Mouse (Mus musculus) ES-E14 (cell line): Measurements from ENCODE around the gene Med23. TPM values are rescaled to one million over a fixed set of nuclear protein-coding genes. Genes with fewer than 3 reads are reported as not detected.

Source experiments
- DNase-seq: peaks from one replicate; pipeline ENCODE4 v3.0.0-alpha.2; 2013; ENCODE audit warnings: low read depth, low spot score
- H3K27ac ChIP-seq: 2 replicates; pipeline ENCODE4 v1.5.1; 2012; ENCODE audit warnings: low read depth, mild to moderate bottlenecking, low read length, moderate library complexity, mixed read lengths; ENCODE audit not compliant: poor library complexity, insufficient read depth, severe bottlenecking
- H3K36me3 ChIP-seq: 2 replicates; pipeline ENCODE4 v1.6.1; 2012; ENCODE audit warnings: mild to moderate bottlenecking, low read length, moderate library complexity, mixed read lengths; ENCODE audit not compliant: control insufficient read depth, poor library complexity, insufficient read depth, severe bottlenecking
- H3K4me1 ChIP-seq, 2 experiments: fragments of 150-350 bp in 1 of 2; sonication (generic) in 1 of 2; 2 replicates each; pipeline ENCODE4 v1.6.1; 2012; ENCODE audit warnings: low read length in 2 of 2, mild to moderate bottlenecking in 1 of 2, mixed read lengths in 1 of 2; ENCODE audit not compliant: control insufficient read depth in 2 of 2, insufficient read depth in 2 of 2, poor library complexity in 1 of 2
- H3K4me3 ChIP-seq, 2 experiments: fragments of 150-350 bp in 1 of 2; sonication (generic) in 1 of 2; 2 replicates each; pipeline ENCODE4 v1.5.1; 2012; ENCODE audit warnings: low read length in 2 of 2, low read depth in 1 of 2, mild to moderate bottlenecking in 1 of 2, mixed read lengths in 1 of 2; ENCODE audit not compliant: insufficient read depth in 1 of 2, poor library complexity in 1 of 2, severe bottlenecking in 1 of 2
- H3K9ac ChIP-seq: 2 replicates; pipeline ENCODE4 v1.6.1; 2012; ENCODE audit warnings: low read depth, mild to moderate bottlenecking, low read length, mixed read lengths; ENCODE audit not compliant: poor library complexity, insufficient read depth, severe bottlenecking
- H3K9me3 ChIP-seq: fragments of 150-350 bp; sonication (generic); 2 replicates; pipeline ENCODE4 v1.6.1; 2012; ENCODE audit warnings: low read depth, mild to moderate bottlenecking, low read length; ENCODE audit not compliant: control insufficient read depth, insufficient read depth
- CHD2 ChIP-seq: IDR thresholded peaks from 2 replicates; pipeline ENCODE4 v1.6.1; 2014; ENCODE audit warnings: mild to moderate bottlenecking, low read depth, low read length, inconsistent platforms
- HCFC1 ChIP-seq: IDR thresholded peaks from 2 replicates; pipeline ENCODE4 v1.6.1; 2012; ENCODE audit warnings: low read length, inconsistent platforms, borderline replicate concordance; ENCODE audit not compliant: insufficient read depth
- MAFK ChIP-seq: IDR thresholded peaks from 2 replicates; pipeline ENCODE4 v1.6.1; 2014; ENCODE audit warnings: mild to moderate bottlenecking, low read depth, low read length, inconsistent platforms; ENCODE audit not compliant: insufficient read depth
- ZC3H11A ChIP-seq: IDR thresholded peaks from 2 replicates; pipeline ENCODE4 v1.6.1; 2012; ENCODE audit warnings: low read depth, mild to moderate bottlenecking, inconsistent platforms, low read length, borderline replicate concordance
- ZNF384 ChIP-seq: IDR thresholded peaks from 2 replicates; pipeline ENCODE4 v1.6.1; 2012; ENCODE audit warnings: low read depth, low read length, inconsistent platforms
- in situ Hi-C, 2 experiments: fragments of 600-800 bp; cut with MboI; formaldehyde crosslinking; loops; one replicate each; pipeline ENCODE4 v1.15.1; 2025; ENCODE audit warnings: low sequenced_read_pairs in 2 of 2, inconsistent platforms in 1 of 2; ENCODE audit not compliant: unreplicated experiment in 2 of 2
- total RNA-seq: library from RNA; depleted of rRNA; stranded (reverse); fragments of 300-350 nt; gene quantifications from 2 replicates; pipeline ENCODE4 v1.2.3, GENCODE M21; 2012

The Med23 gene
- total RNA-seq, 1 experiment, result 41.9 TPM

DNA sequence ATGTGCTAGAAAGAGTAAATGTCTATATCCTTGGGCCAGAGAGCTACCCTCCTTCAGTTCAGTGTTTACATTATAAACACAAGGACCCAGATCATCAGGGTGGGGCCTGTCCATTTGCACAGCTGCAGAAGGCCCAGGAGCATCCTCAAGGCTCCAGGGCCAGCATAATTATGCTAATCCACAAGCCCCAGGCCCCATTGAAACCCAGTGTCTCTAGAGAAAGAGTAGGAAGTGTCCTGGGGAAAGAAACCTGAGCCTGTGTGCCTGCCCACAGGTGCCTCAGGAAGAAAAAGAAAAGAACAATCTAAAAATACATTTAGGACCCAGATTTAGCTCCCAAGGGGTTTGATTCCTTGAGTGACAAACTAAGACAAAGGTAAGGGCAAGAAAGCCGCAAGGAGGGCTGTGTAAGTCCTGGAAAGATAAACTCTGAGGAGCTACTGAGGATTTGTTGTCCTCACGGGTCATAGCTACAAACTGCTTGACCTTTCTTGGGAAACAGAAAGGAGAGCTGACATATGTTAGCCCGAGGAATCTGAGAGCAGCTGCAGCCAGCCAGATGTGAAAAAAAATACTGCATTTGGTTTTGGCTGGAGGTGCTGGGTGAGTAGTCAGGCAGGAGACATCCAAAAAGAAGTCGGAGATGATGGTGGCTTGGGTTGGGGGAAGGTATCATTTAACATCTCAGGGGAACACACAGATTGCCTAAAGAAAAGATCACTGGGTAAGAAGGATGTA, 35.0 kb upstream of the Med23 start:
- peak overlapping the region; percentile 82 for H3K9ac ChIP-seq
- in situ Hi-C loops, result no loop called here

DNA sequence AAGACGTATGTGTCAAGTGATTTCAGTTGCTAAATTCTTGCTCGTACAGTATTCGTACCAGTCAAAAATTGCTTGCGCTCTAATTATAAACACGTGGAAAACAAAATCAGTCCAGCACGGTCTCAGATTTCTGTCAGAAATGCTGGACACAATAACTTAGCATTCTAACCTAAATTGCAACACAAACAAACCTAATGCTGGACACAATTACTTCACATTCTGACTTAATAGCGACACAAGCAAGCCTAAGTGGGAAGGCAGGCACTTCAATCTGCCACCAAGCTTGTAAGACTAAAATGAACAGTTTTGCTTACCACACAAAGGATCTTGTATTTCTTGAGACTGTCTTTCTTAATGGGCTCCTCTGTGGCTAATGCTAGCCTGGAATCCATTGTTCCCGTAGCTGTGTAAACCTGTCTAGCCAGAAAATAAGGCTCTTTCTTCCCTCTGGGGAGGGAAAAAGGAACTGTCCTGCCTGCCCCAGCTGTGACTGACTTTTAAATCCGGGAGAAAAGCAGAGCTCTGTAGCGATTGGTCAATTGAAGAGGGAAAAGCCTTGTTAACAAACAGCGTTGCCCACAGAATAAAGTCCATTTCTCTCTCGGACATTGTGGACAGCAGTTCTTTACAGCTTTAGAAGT, 34.0 kb upstream of the Med23 start:
- H3K27ac ChIP-seq, result peak overlapping the region; percentile 98; the same call in 1 of the 2 replicates
- peak overlapping the region; percentile 50; the same call in 1 of the 2 replicates for H3K9ac ChIP-seq
- H3K4me1 ChIP-seq, result peaks cover 0 to 11% of the 10 kb centered on the region in 2 experiments; a peak in 2 of 4 replicates
- DNase-seq, result no peak
- in situ Hi-C loops, result no loop called here
- TF ChIP-seq ZNF384, result no peak
- TF ChIP-seq MAFK, result no peak
- no peak for TF ChIP-seq HCFC1
- TF ChIP-seq ZC3H11A, result no peak
- TF ChIP-seq CHD2, result no peak
- H3K4me3 ChIP-seq, result peak overlapping the region; percentile 54 to 73
- H3K36me3 ChIP-seq, result no peaks in the 10 kb centered on the region; the same call in 1 of the 2 replicates
- H3K9me3 ChIP-seq, result 0 out of 2 replicates have a peak, but pooled peaks cover 2% of the 10 kb centered on the region

More for the DNA sequence above, 35.0 kb upstream of the Med23 start:
- Histone ChIP-seq H3K9me3 (0 out of 2 replicates have a peak, but pooled peaks cover 2% of the 10 kb centered on the region), H3K27ac (peak overlapping the region; percentile 98), H3K4me1 (peaks cover 0 to 14% of the 10 kb centered on the region in 2 experiments; a peak in 2 of 4 replicates), H3K4me3 (peak overlapping the region; percentile 54 to 73), H3K36me3 (no peaks in the 10 kb centered on the region; the same call in 1 of the 2 replicates)
- TF ChIP-seq ZNF384, result peak; percentile 62; the same call in 1 of the 2 replicates
- no peak for TF ChIP-seq HCFC1
- DNase-seq, result peak; percentile 53

DNA sequence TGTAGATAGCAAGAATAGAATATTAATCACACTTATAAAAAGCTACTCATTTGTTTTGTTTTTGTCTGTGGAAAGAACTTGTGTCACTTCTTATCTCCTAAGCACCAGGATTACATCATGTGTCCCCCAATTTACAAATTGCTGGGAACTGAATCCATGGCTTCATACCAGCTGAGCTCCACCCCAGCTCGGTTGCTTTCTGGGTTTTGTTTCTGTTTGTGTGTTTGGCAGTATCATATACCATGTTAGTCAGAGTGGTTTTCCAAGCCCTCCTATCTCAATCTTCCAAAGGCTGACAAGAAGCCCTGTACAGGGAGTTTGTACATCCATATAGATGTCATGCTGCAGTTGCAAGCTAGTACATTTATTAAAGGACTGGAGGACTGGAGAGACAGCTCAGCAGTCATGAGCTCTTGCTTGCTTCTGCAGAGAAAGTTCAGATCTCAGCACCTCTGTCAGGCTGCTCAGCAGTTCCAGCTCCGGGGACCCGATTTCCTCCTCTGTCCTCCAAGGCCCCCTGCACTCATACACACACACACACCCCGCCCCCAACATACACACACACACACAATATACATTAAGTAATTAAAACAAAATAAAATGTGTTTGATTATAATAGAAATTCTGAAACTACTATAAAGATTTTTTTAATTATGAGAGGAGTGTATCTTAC, 33.3 kb upstream of the Med23 start:
- no peaks in the 10 kb centered on the region for H3K36me3 ChIP-seq
- no peak overlapping the region for H3K9ac ChIP-seq
- no peak for DNase-seq
- H3K4me3 ChIP-seq, result 0 out of 4 replicates have a peak overlapping the region, but pooled peaks of 1 of the 2 experiments have one; percentile 54
- peaks cover 0 to 11% of the 10 kb centered on the region in 2 experiments; a peak in 2 of 4 replicates for H3K4me1 ChIP-seq
- TF ChIP-seq MAFK (no peak), ZC3H11A (no peak), ZNF384 (no peak), HCFC1 (no peak), CHD2 (no peak)
- in situ Hi-C loops, result no loop called here
- no peak overlapping the region for H3K27ac ChIP-seq
- H3K9me3 ChIP-seq, result 0 out of 2 replicates have a peak, but pooled peaks cover 2% of the 10 kb centered on the region

DNA sequence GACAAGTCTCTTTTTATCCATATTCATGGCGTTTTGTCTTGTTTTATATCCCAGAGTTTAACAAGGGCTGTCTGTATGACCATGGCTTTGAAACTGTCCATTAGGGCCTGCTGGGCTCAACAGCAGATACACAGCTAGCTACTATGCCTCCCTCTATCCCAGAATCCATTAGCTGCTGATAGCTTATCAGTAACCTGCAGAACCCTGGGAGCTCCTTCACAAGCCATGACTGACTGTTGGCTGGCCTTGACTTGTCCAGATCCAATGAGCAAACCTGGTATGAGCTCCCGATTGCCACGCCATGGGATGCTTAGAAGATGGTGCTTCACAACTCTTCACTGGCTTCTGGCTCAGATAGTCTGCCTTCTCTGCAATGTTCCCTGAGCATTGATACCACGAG, 29.0 kb upstream of the Med23 start:
- Histone ChIP-seq H3K9ac (no peak overlapping the region), H3K27ac (no peak overlapping the region), H3K36me3 (no peaks in the 10 kb centered on the region), H3K9me3 (0 out of 2 replicates have a peak, but pooled peaks cover 2% of the 10 kb centered on the region), H3K4me1 (peaks cover 0 to 7% of the 10 kb centered on the region in 2 experiments; a peak in 2 of 4 replicates), H3K4me3 (no peak overlapping the region)
- in situ Hi-C loops, result no loop called here
- TF ChIP-seq MAFK (no peak), ZC3H11A (no peak), CHD2 (no peak), ZNF384 (no peak), HCFC1 (no peak)
- DNase-seq, result no peak
